Mouse (Mus musculus) liver, postnatal 0 days (tissue): Measurements from ENCODE around the gene Dhx29. TPM values are rescaled to one million over a fixed set of nuclear protein-coding genes. Genes with fewer than 3 reads are reported as not detected.

Source experiments
- ATAC-seq: fragments of 200-750 bp; cut with Nextera tagmentation; 2 replicates; pipeline ENCODE4 v1.8.0; 2017; ENCODE audit warnings: mild to moderate bottlenecking, moderate library complexity
- DNase-seq: peaks from one replicate; pipeline ENCODE4 v3.0.0-alpha.2; 2016
- H3K27ac ChIP-seq: fragments of 300-500 bp; sonication (generic); 2 replicates; pipeline ENCODE4 v1.5.1; 2014; ENCODE audit warnings: antibody characterized with exemption, moderate library complexity, mild to moderate bottlenecking, low read depth
- H3K27me3 ChIP-seq: fragments of 300-500 bp; sonication (generic); 2 replicates; pipeline ENCODE4 v1.6.1; 2014; ENCODE audit warnings: low read length, control low read depth, mixed read lengths; ENCODE audit not compliant: insufficient read depth
- H3K36me3 ChIP-seq: fragments of 300-500 bp; sonication (generic); replicated peaks from 2 replicates; pipeline ENCODE4 v1.6.1; 2014; ENCODE audit warnings: mild to moderate bottlenecking, control low read depth, low read length, moderate library complexity, mixed read lengths; ENCODE audit not compliant: insufficient read depth
- H3K4me1 ChIP-seq: fragments of 300-500 bp; sonication (generic); 2 replicates; pipeline ENCODE4 v1.6.1; 2014; ENCODE audit warnings: antibody characterized with exemption, mild to moderate bottlenecking, control low read depth; ENCODE audit not compliant: insufficient read depth
- H3K4me2 ChIP-seq: fragments of 300-500 bp; sonication (generic); 2 replicates; pipeline ENCODE4 v1.6.1; 2014; ENCODE audit warnings: low read depth, mild to moderate bottlenecking, low read length, moderate library complexity, mixed read lengths
- H3K4me3 ChIP-seq: fragments of 300-500 bp; sonication (generic); 2 replicates; pipeline ENCODE4 v1.5.1; 2014; ENCODE audit warnings: low read depth, low read length
- H3K9ac ChIP-seq: fragments of 300-500 bp; sonication (generic); replicated peaks from 2 replicates; pipeline ENCODE4 v1.6.1; 2014; ENCODE audit warnings: mild to moderate bottlenecking, moderate library complexity
- H3K9me3 ChIP-seq: fragments of 300-500 bp; sonication (generic); 2 replicates; pipeline ENCODE4 v1.6.1; 2016; ENCODE audit warnings: mild to moderate bottlenecking, control low read depth, low read length, mixed read lengths
- CTCF ChIP-seq: sonication (generic); IDR thresholded peaks from 2 replicates; pipeline ENCODE4 v1.5.1; 2016; ENCODE audit warnings: antibody characterized with exemption, low read depth
- EP300 ChIP-seq: IDR thresholded peaks from 2 replicates; pipeline ENCODE4 v1.6.1; 2016; ENCODE audit warnings: antibody characterized with exemption, low read depth, mild to moderate bottlenecking
- WGBS: fragments of 180-500 bp; shearing (Covaris S2); extraction: QIAGEN DNeasy Blood & Tissue Kit; methylation state at CpG from one replicate; pipeline ENCODE4 v1.1.7; 2014; ENCODE audit not compliant: insufficient replicate concordance; 5-methylcytosine and 5-hydroxymethylcytosine counted together
- polyA plus RNA-seq: library from polyadenylated mRNA; unstranded; fragments of >200 nt; fragmentation: Nextera tagmentation; extraction: Ambion mirVana; gene quantifications from 2 replicates; pipeline ENCODE4 v1.2.1, GENCODE M21; 2015

Dhx29 gene
- 5.0 and 5.3 TPM in 2 replicates for polyA plus RNA-seq

DNA sequence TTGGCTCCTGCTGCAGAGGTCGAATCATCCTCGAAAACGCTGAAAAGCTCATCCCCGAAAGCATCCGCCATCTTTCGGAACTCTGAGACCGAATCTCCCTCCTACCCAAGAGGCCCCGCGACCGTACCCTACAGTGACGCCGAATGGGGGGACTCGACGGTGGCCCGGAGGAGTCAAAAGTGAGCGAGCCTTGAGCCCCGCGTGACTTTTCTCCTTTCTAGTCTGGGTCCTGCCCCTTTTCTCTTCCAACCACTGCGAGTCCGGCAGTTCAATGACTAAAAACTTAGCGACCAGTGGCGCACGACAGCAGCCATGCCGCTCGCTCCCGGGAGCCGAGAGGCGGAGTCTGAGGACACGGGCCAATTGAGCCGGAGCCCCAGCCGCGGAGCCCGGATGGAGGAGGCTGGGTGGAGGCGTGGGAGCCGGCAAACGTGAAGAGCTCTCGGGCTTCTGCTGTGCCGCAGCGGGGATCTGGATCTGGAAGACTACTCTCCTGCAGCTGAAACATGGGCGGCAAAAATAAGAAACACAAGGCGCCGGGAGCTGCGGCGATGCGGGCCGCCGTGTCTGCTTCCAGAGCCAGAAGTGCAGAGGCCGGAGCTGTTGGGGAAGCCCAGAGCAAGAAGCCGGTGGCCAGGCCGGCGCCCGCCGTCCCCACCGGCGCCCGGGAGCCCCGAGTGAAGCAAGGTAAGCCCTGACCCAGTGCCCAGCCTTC, at the start of gene Dhx29, which contains the start of gene Mtrex:
Gene Dhx29 (plus strand): TSS at position 168 of the 715 bp plus-strand sequence.
Gene Mtrex (minus strand): TSS at position 112 of the 715 bp plus-strand sequence.
- Histone ChIP-seq H3K9ac (peak within 1 kb of the TSS; percentile 85), H3K4me2 (peak within 1 kb of the TSS; percentile 92), H3K9me3 (no peaks in the 10 kb centered on the region), H3K36me3 (peaks cover 5% of the 10 kb centered on the region), H3K4me1 (peaks cover 18% of the 10 kb centered on the region), H3K27ac (peak within 1 kb of the TSS; percentile 83), H3K27me3 (no peaks in the 10 kb centered on the region), H3K4me3 (peak within 1 kb of the TSS; percentile 96)
- TF ChIP-seq CTCF: 0 out of 2 replicates have a peak, but pooled peaks have one; percentile 1
- TF ChIP-seq EP300: peak; percentile 86
- DNase-seq (peak; percentile 98), ATAC-seq (peak; percentile 98)
- WGBS: under 1% methylated on average over 57 of the region's 57 CpGs

GRCm38 (mm10) chr13:112887234-112887633, 40.0 kb upstream of the Dhx29 start:
- Histone ChIP-seq H3K27me3 (no peaks in the 10 kb centered on the region), H3K4me1 (no peaks in the 10 kb centered on the region), H3K9ac (no peak overlapping the region), H3K27ac (no peak overlapping the region), H3K4me2 (no peak overlapping the region), H3K4me3 (no peak overlapping the region), H3K36me3 (peaks cover 61% of the 10 kb centered on the region), H3K9me3 (no peaks in the 10 kb centered on the region)
- ATAC-seq (no peak), DNase-seq (no peak)
- TF ChIP-seq CTCF: no peak
- no peak for TF ChIP-seq EP300
- WGBS: 90% methylated on average over 12 of the region's 12 CpGs

GRCm38 (mm10) chr13:112902176-112902575, 25.1 kb upstream of the Dhx29 start:
- H3K27ac ChIP-seq: no peak overlapping the region
- H3K4me1 ChIP-seq: no peaks in the 10 kb centered on the region
- no peak for DNase-seq
- WGBS: 83% methylated on average over 3 of the region's 3 CpGs
- no peak overlapping the region for H3K4me2 ChIP-seq
- H3K36me3 ChIP-seq: peaks cover 57% of the 10 kb centered on the region
- H3K4me3 ChIP-seq: no peak overlapping the region
- TF ChIP-seq EP300 (no peak), CTCF (no peak)
- no peaks in the 10 kb centered on the region for H3K9me3 ChIP-seq
- H3K9ac ChIP-seq: no peak overlapping the region
- H3K27me3 ChIP-seq: no peaks in the 10 kb centered on the region
- ATAC-seq: no peak

GRCm38 (mm10) chr13:112909663-112910062, 17.6 kb upstream of the Dhx29 start:
- Histone ChIP-seq H3K27me3 (no peaks in the 10 kb centered on the region), H3K36me3 (peaks cover 41% of the 10 kb centered on the region), H3K4me2 (no peak overlapping the region), H3K9ac (no peak overlapping the region), H3K4me1 (no peaks in the 10 kb centered on the region), H3K9me3 (no peaks in the 10 kb centered on the region), H3K27ac (no peak overlapping the region), H3K4me3 (no peak overlapping the region)
- WGBS: 56% methylated on average over 4 of the region's 4 CpGs
- TF ChIP-seq CTCF: peak; percentile 90
- TF ChIP-seq EP300: no peak
- ATAC-seq: no peak
- DNase-seq: peak; percentile 50

DNA sequence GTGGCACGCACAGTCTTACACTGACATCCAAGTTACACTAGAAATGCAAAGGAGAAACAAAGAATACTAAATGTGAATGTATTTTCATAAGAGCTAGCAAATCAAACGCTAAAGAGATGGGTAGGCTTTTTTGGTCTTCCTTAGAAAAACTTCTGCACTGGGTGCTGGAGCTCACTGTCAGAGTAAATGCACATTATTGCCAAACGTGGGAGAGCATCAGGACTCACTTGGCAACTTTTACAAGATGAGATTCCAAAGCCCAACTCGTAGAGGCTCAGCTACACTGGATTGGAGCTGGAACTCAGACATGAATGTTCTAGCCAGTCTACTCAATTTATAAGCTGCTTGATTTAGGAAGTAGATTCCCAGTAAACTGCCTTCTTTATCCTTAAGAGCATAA, 16.8 kb upstream of the Dhx29 start:
- WGBS: 86% methylated on average over 4 of the region's 4 CpGs
- Histone ChIP-seq H3K9me3 (no peaks in the 10 kb centered on the region), H3K4me1 (no peaks in the 10 kb centered on the region), H3K4me2 (no peak overlapping the region), H3K27ac (no peak overlapping the region), H3K27me3 (no peaks in the 10 kb centered on the region), H3K36me3 (peaks cover 35% of the 10 kb centered on the region), H3K9ac (no peak overlapping the region), H3K4me3 (no peak overlapping the region)
- ATAC-seq (no peak), DNase-seq (no peak)
- no peak for TF ChIP-seq CTCF
- no peak for TF ChIP-seq EP300

GRCm38 (mm10) chr13:112919141-112919865, 8.0 kb upstream of the Dhx29 start:
- H3K4me3 ChIP-seq: no peak overlapping the region
- TF ChIP-seq EP300 (no peak), CTCF (no peak)
- H3K27ac ChIP-seq: no peak overlapping the region
- no peaks in the 10 kb centered on the region for H3K27me3 ChIP-seq
- no peaks in the 10 kb centered on the region for H3K4me1 ChIP-seq
- no peaks in the 10 kb centered on the region for H3K9me3 ChIP-seq
- WGBS: 86% methylated on average over 4 of the region's 4 CpGs
- DNase-seq (no peak), ATAC-seq (no peak)
- H3K9ac ChIP-seq: no peak overlapping the region
- no peak overlapping the region for H3K4me2 ChIP-seq
- H3K36me3 ChIP-seq: peaks cover 42% of the 10 kb centered on the region
